Mouse (Mus musculus): ENCODE data around the gene Hadh. TPM values are rescaled to one million over a fixed set of nuclear protein-coding genes. Genes with fewer than 3 reads are reported as not detected.
A peak's percentile ranks its signal among the peaks of the same experiment; 100 is the strongest.

The Hadh gene
- polyA plus RNA-seq, 1 experiment from 2014 or later, result 86.0 TPM

DNA sequence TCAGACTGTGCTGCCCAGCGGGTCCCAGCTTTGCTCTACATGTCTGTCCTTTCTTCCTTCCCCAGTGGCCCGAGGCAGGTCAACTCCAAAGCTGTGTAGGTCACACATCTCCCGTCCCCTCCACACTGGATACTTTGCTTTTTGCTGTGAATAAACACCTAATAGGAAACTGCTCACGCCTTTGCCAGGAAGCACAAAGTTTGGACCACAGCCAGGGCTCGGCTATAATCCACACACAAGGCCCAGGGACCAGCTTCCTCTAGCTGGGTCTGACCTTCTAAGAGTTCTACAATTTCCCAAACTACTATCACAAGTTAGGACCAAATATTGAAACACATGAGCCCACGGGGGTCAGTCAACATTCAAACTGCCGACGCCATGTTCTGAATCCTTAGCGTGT, 27.2 kb upstream of the Hadh start:
- H3K36me3 ChIP-seq, result no peaks in the 10 kb centered on the region
- no peaks in the 10 kb centered on the region for H3K9me3 ChIP-seq (replicated peaks)
- no peak for DNase-seq (ENCODE audit: low spot score)
- H3K4me3 ChIP-seq, result no peak overlapping the region
- H3K27ac ChIP-seq, result no peak overlapping the region
- H3K27me3 ChIP-seq (ENCODE audit: low read depth, poor library complexity, severe bottlenecking), result peaks cover 18% of the 10 kb centered on the region
- peaks cover 27% of the 10 kb centered on the region for H3K4me1 ChIP-seq
- WGBS, result 91% methylated on average over 9 of the region's 9 CpGs

- Histone ChIP-seq H3K27me3 (ENCODE audit: low read depth, poor library complexity, severe bottlenecking) (peaks cover 9% of the 10 kb centered on the region), H3K27ac (no peak overlapping the region), H3K4me3 (no peak overlapping the region), H3K36me3 (no peaks in the 10 kb centered on the region), H3K9me3 (replicated peaks) (no peaks in the 10 kb centered on the region), H3K4me1 (peaks cover 14% of the 10 kb centered on the region)
- DNase-seq (ENCODE audit: low spot score), result no peak
- 95% methylated on average over 7 of the region's 7 CpGs for WGBS
These were observed 25.0 kb upstream of the Hadh start for GRCm38 (mm10) chr3:131296893-131297292.

DNA sequence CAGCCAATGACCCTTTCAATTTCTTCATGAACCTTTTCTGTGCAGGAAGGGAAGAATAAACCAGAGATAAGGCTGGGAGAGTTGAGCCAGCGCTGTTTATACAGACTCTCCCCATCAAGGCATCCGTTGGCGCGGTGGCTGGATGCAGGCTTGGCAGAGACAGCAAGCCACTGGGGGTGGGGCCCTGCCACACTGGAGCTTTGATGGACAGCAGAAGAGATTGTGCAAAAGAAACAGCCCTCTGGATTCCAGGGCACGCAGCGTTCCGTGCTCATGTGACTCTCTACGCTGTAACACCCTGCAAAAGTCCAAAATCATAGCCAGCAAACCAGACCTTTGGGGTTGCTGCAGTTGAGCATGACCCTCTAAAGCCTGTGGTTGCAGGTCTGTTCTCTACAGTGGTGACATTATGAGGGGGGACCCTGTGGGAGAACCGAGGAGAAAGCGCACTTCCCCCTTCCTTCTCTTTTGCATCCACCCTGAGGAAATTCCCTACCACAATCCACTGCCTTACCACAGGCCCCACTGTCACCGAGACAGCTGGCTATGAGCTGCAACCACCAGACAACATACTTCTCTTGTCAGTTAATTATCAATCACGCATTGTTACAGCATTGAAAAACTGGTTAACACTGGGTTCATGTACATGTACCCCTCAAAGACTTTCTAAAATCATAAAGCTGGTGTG, 23.8 kb upstream of the Hadh start:
- WGBS, result 89% methylated on average over 12 of the region's 12 CpGs
- Histone ChIP-seq H3K27ac (no peak overlapping the region), H3K27me3 (ENCODE audit: low read depth, poor library complexity, severe bottlenecking) (no peaks in the 10 kb centered on the region), H3K36me3 (no peaks in the 10 kb centered on the region), H3K9me3 (replicated peaks) (no peaks in the 10 kb centered on the region), H3K4me3 (no peak overlapping the region), H3K4me1 (peaks cover 14% of the 10 kb centered on the region)
- DNase-seq (ENCODE audit: low spot score), result no peak

DNA sequence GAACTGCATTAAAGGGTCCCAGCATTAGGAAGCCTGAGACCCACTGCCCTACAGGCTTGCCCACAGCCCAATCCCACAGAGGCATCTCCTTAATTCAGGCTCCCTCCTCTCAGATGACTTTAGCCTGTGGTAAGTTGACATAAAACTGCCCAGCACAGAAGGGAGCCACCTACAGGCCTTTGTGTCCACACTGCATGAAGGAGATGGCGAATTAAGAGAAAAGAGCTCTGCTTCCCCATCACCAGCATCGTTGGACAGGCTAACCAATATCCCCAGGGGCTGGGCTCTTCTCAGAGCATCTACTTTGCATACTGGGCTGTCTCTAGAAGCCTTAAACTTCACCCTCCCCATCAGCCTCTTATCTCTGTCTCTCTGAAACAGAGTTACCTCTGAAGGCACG, 22.6 kb upstream of the Hadh start:
- Histone ChIP-seq H3K4me3 (no peak overlapping the region), H3K4me1 (peaks cover 14% of the 10 kb centered on the region), H3K9me3 (replicated peaks) (no peaks in the 10 kb centered on the region), H3K36me3 (no peaks in the 10 kb centered on the region), H3K27me3 (ENCODE audit: low read depth, poor library complexity, severe bottlenecking) (no peaks in the 10 kb centered on the region), H3K27ac (no peak overlapping the region)
- 69% methylated on average over 3 of the region's 3 CpGs for WGBS
- no peak for DNase-seq (ENCODE audit: low spot score)

DNA sequence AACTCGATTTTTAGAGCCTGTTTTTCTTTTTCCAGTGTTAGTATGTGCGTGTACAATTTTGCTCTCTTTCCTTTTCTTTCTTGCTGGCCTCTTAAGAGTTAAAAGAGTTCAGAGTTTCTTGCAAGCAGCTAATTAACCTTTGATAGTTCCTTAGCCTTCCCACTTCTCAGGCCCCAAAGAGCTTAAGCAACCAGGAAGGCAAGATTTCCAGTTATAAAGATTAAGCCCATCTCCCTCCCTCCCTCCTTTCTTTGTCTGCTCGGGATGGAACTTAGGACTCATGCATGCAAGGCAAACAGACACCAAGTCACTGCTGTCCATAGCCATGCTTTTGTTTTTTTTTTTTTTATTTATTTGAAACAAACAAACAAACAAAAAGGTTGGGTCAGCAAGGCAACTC, 21.1 kb upstream of the Hadh start:
- DNase-seq (ENCODE audit: low spot score), result no peak
- peaks cover 6% of the 10 kb centered on the region for H3K4me1 ChIP-seq

DNA sequence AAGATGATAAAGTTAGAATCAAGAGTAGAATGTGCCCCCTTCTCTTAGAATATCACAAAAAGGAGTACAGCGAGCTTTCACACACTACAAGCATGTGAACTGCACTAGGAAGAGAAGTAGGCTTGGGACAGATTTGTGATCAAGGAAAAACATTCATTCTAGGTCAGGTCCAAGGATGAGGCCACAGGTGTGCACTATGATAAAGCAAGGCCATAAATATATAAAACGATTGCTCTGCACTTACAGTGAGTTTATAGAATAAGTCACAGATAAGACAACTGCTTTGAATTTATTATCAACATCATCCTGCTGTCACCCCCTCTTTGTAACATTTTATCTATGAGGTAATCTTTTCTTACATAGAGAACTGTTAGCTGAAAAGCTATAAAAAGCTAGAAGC, 20.4 kb upstream of the Hadh start:
- 0 out of 2 replicates have a peak, but pooled peaks cover 1% of the 10 kb centered on the region for H3K4me1 ChIP-seq
- H3K27ac ChIP-seq, result no peak overlapping the region
- no peaks in the 10 kb centered on the region for H3K27me3 ChIP-seq (ENCODE audit: low read depth, poor library complexity, severe bottlenecking)
- no peak for DNase-seq (ENCODE audit: low spot score)
- no peaks in the 10 kb centered on the region for H3K36me3 ChIP-seq
- no peaks in the 10 kb centered on the region for H3K9me3 ChIP-seq (replicated peaks)
- WGBS, result 92% methylated on average over 2 of the region's 2 CpGs
- no peak overlapping the region for H3K4me3 ChIP-seq

More for the DNA sequence above, 21.1 kb upstream of the Hadh start:
- WGBS, result 84% methylated on average over 3 of the region's 3 CpGs
- H3K36me3 ChIP-seq, result no peaks in the 10 kb centered on the region
- H3K27me3 ChIP-seq (ENCODE audit: low read depth, poor library complexity, severe bottlenecking), result no peaks in the 10 kb centered on the region
- no peak overlapping the region for H3K27ac ChIP-seq
- no peak overlapping the region for H3K4me3 ChIP-seq
- no peaks in the 10 kb centered on the region for H3K9me3 ChIP-seq (replicated peaks)

DNA sequence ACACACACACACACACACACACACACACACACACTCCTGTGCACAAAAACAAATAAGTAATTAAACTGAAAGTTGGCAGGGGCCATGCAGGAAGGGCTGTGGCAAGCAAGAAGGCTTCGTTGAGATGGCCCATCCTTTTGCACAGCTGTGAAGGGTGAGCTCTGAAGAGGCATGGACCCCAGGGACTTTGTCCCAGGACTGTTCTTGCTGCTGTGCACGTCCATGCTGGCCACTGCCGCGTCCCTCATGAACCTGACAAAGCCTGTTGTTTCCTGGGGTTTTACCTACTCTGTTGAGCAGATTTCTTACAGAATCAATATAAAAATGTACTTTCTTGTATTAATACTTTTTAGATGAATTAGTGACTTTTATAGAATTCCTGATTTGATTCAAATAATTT, 20.0 kb upstream of the Hadh start:
- WGBS, result 89% methylated on average over 4 of the region's 4 CpGs
- no peaks in the 10 kb centered on the region for H3K27me3 ChIP-seq (ENCODE audit: low read depth, poor library complexity, severe bottlenecking)
- H3K27ac ChIP-seq, result no peak overlapping the region
- H3K4me3 ChIP-seq, result no peak overlapping the region
- no peaks in the 10 kb centered on the region for H3K4me1 ChIP-seq
- no peaks in the 10 kb centered on the region for H3K36me3 ChIP-seq
- no peak for DNase-seq (ENCODE audit: low spot score)
- H3K9me3 ChIP-seq (replicated peaks), result no peaks in the 10 kb centered on the region

DNA sequence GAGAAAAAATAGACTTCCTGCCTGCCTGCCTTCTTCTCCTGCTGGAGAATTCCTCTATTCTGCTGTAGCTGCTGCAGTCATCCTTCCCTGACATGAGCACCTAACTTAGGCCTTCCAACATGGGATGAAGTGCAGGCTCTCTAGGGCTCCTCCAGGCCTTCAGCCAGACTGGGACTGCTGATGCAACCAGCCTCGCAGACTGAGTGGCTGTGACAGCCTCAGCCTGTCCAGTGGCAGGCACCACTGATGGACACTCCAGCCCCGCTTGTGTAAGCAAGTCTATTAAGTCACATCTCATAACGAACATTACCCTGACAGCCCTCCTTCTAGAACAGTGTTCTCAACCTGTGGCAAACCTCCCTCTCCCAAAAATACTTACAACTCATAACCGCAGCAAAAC, 2.2 kb upstream of the Hadh start:
- Histone ChIP-seq H3K4me3 (no peak overlapping the region), H3K9me3 (replicated peaks) (no peaks in the 10 kb centered on the region), H3K4me1 (peaks cover 29% of the 10 kb centered on the region), H3K27ac (no peak overlapping the region), H3K36me3 (no peaks in the 10 kb centered on the region), H3K27me3 (ENCODE audit: low read depth, poor library complexity, severe bottlenecking) (no peaks in the 10 kb centered on the region)
- 87% methylated on average over 4 of the region's 4 CpGs for WGBS
- no peak for DNase-seq (ENCODE audit: low spot score)

GRCm38 (mm10) chr3:131272374-131273100, 636 bp upstream of the Hadh start:
- DNase-seq (ENCODE audit: low spot score), result no peak
- no peaks in the 10 kb centered on the region for H3K9me3 ChIP-seq (replicated peaks)
- H3K27ac ChIP-seq, result peak overlapping the region; percentile 88
- H3K27me3 ChIP-seq (ENCODE audit: low read depth, poor library complexity, severe bottlenecking), result no peaks in the 10 kb centered on the region
- no peaks in the 10 kb centered on the region for H3K36me3 ChIP-seq
- H3K4me1 ChIP-seq, result peaks cover 35% of the 10 kb centered on the region
- WGBS, result 52% methylated on average over 10 of the region's 10 CpGs
- H3K4me3 ChIP-seq, result peak overlapping the region; percentile 80

DNA sequence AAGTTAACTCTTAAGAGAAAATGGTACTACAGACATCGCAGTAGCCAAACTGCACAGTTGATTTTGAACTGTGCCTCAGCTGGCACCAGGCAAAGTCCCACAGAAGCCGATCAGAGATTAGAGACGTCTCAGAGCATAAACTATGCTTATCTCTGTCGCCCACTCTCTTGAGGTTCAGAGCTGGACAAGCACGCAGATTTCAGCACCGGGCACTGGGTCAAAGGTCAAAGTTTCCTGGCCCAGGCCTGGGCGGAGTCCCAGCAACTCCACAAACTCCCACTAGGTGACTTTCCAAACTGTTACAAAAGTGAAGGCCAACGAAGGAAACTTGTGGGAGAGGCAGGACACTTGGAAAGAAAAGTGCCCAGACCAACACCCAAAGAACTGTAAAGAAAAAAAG, 744 bp downstream of the Hadh start:
- Histone ChIP-seq H3K4me3 (peak overlapping the region; percentile 80), H3K4me1 (peaks cover 35% of the 10 kb centered on the region), H3K9me3 (replicated peaks) (no peaks in the 10 kb centered on the region), H3K36me3 (0 out of 2 replicates have a peak, but pooled peaks cover 3% of the 10 kb centered on the region), H3K27ac (peak overlapping the region; percentile 88), H3K27me3 (ENCODE audit: low read depth, poor library complexity, severe bottlenecking) (no peaks in the 10 kb centered on the region)
- DNase-seq (ENCODE audit: low spot score), result peak; percentile 72
- WGBS, result 11% methylated on average over 8 of the region's 8 CpGs

DNA sequence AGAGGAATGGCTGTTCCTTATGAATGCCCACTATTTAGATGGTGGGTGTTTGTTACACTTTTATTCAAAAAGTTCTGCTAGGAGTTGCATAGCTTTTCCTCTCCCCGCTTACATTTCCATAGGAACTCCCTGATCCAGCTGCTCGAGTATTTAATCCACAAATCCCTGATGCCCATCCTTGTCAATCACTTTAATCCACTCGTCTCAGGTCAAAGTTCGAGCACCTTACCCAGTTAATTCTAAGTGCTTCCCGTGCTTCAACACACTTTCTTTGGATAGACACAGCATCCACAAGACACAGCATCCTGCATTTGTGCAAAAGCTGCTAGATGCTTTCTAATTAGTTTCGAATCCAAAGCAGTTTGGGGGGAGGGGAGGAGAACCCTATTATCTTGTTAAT, 1.5 kb downstream of the Hadh start:
- Histone ChIP-seq H3K36me3 (0 out of 2 replicates have a peak, but pooled peaks cover 3% of the 10 kb centered on the region), H3K4me3 (peak overlapping the region; percentile 80; the same call in 1 of the 2 replicates), H3K27me3 (ENCODE audit: low read depth, poor library complexity, severe bottlenecking) (no peaks in the 10 kb centered on the region), H3K4me1 (peaks cover 35% of the 10 kb centered on the region), H3K9me3 (replicated peaks) (no peaks in the 10 kb centered on the region), H3K27ac (no peak overlapping the region)
- no peak for DNase-seq (ENCODE audit: low spot score)
- 73% methylated on average over 6 of the region's 6 CpGs for WGBS

DNA sequence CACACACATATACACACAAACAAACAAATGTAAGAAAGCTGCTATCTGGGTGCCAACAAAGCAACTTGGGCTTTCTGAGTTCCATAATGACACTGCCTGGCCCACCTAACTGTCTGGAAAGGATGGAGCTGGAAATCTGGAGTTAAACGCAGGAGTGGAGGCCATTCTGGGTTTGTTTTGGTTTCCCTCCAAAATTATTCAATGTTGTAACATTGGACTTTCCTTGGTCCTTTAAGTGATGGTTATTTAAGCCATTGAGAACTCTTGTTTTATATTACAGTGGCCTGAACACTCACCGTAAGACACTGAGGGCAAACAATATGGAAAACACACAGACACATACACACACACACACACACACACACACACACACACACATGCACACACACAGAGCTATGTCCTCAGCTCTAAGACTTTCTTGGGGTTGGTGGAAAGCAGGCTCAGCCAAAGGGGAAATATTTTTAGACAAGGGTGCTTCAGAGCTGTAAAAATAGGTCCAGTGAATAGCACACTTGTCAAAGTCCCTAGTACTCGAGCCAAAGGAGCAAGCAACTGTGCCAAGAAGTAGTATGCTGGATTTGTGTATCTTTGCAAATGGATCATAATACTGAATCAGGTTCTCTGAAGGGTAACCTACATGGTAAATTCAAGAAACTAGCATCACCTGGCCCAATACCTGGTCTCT, 5.4 kb downstream of the Hadh start:
- no peak for DNase-seq (ENCODE audit: low spot score)

GRCm38 (mm10) chr3:131265516-131265915, 6.4 kb downstream of the Hadh start:
- Histone ChIP-seq H3K27me3 (ENCODE audit: low read depth, poor library complexity, severe bottlenecking) (no peaks in the 10 kb centered on the region), H3K4me3 (no peak overlapping the region), H3K9me3 (replicated peaks) (no peaks in the 10 kb centered on the region), H3K36me3 (peaks cover 42% of the 10 kb centered on the region), H3K27ac (no peak overlapping the region), H3K4me1 (peaks cover 10% of the 10 kb centered on the region)
- WGBS, result 93% methylated on average over 8 of the region's 8 CpGs
- no peak for DNase-seq (ENCODE audit: low spot score)

More for the DNA sequence above, 5.4 kb downstream of the Hadh start:
- Histone ChIP-seq H3K27me3 (ENCODE audit: low read depth, poor library complexity, severe bottlenecking) (no peaks in the 10 kb centered on the region), H3K36me3 (peaks cover 32% of the 10 kb centered on the region), H3K27ac (no peak overlapping the region), H3K4me1 (peaks cover 20% of the 10 kb centered on the region), H3K9me3 (replicated peaks) (no peaks in the 10 kb centered on the region), H3K4me3 (no peak overlapping the region)
- 92% methylated on average over 3 of the region's 3 CpGs for WGBS

All from limb, embryonic 10.5 days (tissue).